Mouse (Mus musculus): ENCODE measurements around the gene Mta1. TPM values are rescaled to one million over a fixed set of nuclear protein-coding genes. Genes with fewer than 3 reads are reported as not detected.
A peak's percentile ranks its signal among the peaks of the same experiment; 100 is the strongest.

Gene Mta1
- 14.8 and 15.0 TPM in 2 replicates for total RNA-seq (2015; ENCODE audit: low replicate concordance)
- total RNA-seq (2017; ENCODE audit: low replicate concordance) = 8.5 and 13.6 TPM in 2 replicates

DNA sequence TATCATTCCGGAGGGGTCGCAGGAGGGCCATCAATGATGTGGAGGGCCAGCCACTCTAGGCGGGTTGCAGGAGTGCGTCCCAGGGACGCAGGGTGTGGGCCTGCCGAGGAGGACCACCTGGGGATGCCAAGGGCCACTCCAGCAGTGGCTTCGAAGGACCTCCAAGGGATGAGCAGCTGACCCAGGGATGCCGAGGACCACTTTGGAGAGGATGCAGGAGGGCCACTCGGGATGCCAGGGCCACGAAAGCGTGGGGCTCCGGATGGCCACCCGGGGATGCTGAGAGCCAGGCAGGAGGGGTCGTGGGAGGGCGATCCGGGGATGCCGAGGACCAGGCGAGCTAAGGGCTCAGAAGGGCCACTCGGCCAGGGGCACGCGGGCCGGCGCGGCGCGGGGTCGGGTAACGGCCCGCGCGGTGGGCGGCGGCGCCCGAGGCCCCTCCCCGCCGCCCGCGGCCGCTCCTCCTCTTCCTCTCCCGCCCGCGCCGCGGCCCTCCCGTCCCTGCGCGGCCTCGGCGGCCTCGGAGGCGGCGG, at the start of gene Mta1:
TSS of gene Mta1 (plus strand) at position 530 of the 533 bp plus-strand sequence.
- no peak for ATAC-seq (replicated peaks; ENCODE audit: low FRiP score, poor library complexity, severe bottlenecking)

DNA sequence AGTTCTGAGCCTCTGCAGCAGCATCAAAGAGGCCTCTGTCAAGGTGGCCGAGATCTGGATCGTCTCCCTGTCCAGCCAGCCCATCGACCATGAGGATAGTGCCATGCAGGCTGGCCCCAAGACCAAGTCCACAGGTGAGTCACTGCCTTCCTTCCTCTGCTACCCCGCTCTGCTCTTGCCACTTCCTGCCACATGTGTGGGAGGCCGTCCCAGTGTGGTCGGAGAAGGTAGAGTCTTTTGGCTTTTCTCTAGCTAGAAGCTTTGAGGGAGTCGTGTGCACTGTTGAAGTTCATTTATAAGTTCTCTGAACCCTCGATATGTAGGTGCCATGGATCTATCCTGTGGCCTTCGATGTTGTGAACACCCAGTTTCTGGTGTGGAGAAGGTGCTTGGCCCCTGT, 48.2 kb upstream of the Mta1 start:
- ATAC-seq (replicated peaks; ENCODE audit: low FRiP score, poor library complexity, severe bottlenecking) = no peak

DNA sequence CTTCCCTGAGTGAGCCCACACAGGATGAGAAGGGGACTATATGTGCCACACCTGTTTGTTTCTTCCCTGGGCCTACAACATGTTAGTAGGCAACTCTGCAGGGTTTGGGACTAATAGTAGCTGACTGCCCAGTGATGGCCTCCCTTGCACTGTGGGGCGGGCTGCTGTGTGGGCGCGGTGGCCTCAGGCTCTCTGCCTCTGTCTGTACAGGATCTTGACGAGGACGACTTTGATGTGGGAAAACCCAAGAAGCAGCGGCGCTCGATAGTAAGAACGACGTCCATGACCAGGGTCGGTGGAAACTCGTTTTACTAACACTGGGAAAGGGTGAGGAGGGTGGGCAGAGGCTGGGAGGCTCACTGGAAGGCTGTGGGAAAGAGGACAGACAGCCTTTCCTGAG, 47.4 kb upstream of the Mta1 start:
- no peak for ATAC-seq (replicated peaks; ENCODE audit: low FRiP score, poor library complexity, severe bottlenecking)

DNA sequence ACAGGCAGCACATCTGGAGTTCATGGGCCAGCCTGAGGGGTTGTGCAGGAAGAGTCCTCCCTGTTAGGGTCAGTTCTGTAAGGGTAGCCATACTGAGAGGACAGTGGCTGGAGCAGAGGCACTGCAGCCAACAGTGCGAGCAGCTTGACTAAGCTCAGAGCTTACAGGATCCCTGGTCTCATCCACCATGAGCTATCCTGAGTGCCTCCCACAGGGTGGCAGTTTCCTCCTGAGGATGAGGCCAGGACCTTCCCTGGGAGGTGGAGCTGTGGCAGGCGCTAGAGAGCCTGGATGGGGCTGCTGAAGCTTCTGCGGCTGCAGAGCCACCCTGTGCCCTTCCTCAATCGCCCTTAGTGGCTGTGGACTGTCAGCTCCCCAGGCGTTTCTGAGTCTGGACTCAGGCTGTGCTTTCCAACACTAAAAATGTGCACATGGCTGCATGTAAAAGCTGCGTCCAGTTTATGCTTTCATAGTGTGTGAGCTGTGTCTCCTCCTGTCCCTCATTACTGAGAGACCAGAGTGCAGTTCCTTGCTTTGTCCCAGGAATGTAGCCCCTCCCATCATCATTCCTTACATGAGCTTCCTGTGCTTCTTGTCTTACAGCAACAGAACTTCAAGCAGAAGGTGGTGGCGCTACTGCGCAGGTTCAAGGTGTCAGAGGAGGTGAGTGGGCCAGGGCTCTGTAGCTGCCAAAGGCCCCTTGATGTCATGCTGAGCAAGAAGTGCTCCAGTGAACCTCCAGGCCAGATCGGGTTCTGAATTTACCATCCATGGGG, 46.3 kb upstream of the Mta1 start:
- no peak for ATAC-seq (replicated peaks; ENCODE audit: low FRiP score, poor library complexity, severe bottlenecking)

DNA sequence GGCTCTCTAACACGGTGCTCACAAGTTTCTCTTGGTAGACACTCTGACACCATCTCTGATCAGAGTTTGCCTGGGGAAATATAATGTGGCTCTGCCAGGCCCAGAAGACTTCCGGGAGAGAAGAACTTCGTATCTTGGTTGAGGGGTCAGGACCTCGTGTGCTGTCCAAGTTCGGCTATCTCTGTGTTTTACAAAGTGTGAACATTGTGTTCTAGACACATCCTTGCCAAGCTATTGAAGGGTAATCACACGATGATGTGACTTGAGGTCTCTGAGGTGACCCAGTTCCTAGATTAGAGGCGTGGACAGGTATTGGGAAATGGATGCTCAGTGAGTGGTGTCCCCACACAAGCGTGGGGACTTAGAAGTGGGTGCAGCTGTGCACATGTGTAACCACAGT, 42.0 kb upstream of the Mta1 start:
- no peak for ATAC-seq (replicated peaks; ENCODE audit: low FRiP score, poor library complexity, severe bottlenecking)

DNA sequence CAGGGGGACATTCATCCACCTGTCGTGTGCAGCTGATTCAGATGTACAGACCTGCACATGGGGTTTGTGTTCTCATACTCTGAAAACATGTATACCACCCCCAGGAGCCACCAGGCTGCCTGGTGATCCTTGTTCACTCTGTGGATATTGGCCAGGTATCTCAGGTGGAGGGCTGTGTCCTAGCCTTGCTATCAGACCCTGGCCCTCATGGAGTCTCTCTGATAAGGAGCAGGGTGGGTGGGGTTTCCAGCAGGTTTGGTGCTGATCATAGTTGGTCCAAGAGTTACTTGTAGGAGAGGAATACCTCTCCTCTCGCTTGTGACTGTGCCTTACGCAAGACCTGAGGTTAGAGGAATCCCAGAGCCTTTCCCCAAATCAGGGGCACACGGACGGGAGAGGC, 37.9 kb upstream of the Mta1 start:
- ATAC-seq (replicated peaks; ENCODE audit: low FRiP score, poor library complexity, severe bottlenecking) = peak; percentile 63

DNA sequence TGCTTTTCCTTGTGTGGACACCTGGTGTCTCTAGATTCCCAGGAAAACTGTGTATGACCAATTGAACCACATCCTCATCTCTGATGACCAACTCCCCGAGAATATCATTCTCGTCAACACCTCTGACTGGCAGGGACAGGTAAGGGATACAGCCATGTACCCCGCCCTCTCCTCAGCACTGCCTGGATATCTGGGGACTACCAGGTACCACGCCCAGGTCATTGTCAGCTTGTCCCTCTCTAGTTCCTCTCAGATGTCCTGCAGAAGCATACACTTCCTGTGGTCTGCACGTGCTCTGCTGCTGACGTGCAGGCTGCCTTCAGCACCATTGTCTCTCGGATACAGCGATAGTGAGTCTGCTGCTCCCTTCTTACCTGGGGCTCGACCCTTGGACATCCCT, 36.5 kb upstream of the Mta1 start:
- no peak for ATAC-seq (replicated peaks; ENCODE audit: low FRiP score, poor library complexity, severe bottlenecking)

DNA sequence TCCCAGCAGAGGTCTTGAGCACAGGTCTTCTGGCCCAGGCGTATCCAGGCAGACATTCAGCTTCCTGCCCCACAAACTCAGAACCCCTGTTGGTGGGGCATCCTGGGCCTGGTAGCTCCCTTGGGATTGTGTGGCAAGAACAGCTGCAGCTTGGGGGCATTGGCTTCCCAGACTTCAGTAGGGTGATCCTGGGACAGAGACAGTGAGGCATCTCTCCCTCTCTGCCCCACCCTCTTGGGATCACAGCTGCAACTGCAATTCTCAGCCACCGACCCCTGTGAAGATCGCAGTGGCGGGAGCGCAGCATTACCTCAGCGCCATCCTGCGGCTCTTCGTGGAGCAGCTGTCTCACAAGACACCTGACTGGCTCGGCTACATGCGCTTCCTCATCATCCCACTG, 35.9 kb upstream of the Mta1 start:
- ATAC-seq (replicated peaks; ENCODE audit: low FRiP score, poor library complexity, severe bottlenecking) = no peak

DNA sequence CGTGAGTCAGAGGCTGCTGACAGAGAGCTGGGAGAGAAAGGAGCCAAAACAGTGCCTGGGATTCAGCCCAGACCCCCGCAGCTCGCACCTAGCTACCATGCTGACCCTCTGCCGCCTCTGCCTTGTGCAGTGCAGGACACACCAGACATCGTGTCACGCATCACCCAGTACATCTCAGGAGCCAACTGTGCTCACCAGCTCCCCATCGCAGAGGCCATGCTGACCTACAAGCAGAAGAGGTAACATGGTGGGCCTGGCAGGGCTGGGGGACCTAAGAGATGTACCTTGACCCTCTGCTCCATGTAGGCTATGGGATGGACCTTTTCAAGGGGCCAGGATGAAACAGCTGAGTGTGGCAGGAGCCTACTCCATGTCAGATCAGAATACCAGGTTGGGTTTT, 34.4 kb upstream of the Mta1 start:
- ATAC-seq (replicated peaks; ENCODE audit: low FRiP score, poor library complexity, severe bottlenecking) = no peak

DNA sequence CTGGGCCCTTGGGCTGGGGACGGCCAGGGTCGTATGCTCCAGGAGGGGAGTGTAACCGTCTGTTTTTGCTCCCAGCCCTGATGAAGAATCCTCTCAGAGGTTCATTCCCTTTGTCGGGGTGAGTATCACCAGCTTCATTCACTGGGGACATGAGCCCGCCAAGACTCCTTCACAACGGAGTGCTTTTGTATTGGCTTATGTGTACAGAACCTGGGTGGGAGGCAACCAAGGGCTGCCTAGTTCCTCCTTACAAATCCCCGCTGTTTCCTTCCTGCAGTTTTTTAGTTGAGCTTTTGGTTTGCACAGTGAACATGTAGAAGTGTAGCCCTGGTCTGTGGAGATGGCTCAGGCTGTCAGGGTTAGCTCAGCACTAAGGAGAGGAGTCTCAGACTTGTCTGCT, 30.1 kb upstream of the Mta1 start:
- no peak for ATAC-seq (replicated peaks; ENCODE audit: low FRiP score, poor library complexity, severe bottlenecking)

DNA sequence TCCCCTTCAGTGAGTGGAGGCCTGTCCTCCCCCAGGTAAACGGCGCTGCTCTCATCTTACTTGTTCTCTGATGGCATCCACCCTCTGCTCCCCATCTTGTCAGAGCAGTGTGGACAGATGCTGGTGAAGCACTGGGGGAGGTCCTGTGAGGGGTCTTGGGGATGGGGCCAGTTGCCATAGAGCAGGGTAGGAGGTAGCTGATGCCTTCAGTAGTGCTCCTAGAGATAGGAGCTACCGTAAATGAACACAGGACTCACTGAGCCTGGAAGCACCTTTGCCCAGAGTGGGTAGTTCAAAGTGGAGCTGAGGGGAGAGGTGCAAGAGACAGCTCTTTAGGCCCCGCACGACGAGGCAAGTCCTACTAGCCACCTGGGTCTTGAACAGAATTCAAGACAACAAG, 28.7 kb upstream of the Mta1 start:
- ATAC-seq (replicated peaks; ENCODE audit: low FRiP score, poor library complexity, severe bottlenecking) = no peak

DNA sequence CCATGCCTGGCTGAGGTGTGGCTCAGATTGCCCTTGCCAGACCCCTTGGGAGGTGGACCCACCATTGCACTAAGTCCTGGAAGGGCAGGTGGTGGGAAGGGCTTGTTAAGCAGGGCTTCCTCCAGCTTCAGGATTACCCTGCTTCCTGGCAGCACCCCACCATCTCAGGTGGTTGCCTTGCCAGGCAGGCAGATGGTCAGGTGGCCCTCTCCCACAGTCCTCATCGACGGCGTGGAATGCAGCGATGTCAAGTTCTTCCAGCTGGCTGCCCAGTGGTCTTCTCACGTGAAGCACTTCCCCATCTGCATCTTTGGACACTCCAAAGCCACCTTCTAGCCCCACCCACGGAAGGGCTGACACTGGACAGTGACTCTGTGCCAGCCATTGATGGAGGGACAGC, 26.8 kb upstream of the Mta1 start:
- ATAC-seq (replicated peaks; ENCODE audit: low FRiP score, poor library complexity, severe bottlenecking) = no peak

DNA sequence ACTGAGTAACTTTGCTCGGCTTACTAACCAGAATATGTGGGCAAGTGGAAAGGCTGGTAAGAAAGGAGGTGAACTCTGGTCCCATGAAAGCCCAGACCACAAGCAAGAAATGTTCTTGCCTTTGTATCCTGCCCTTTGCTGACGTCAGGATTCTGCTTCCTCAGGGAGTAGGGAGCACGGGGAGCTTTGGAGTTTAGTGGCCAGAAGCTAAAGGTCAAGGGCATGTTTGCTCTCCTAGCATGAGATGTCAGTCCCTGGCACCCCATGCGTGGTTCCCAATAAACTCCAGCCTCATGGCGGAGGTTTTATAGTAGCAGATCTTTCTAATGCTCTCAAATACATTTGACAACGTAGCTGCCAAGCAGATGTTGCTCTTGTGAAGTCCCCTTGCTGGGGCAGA, 26.3 kb upstream of the Mta1 start:
- no peak for ATAC-seq (replicated peaks; ENCODE audit: low FRiP score, poor library complexity, severe bottlenecking)

DNA sequence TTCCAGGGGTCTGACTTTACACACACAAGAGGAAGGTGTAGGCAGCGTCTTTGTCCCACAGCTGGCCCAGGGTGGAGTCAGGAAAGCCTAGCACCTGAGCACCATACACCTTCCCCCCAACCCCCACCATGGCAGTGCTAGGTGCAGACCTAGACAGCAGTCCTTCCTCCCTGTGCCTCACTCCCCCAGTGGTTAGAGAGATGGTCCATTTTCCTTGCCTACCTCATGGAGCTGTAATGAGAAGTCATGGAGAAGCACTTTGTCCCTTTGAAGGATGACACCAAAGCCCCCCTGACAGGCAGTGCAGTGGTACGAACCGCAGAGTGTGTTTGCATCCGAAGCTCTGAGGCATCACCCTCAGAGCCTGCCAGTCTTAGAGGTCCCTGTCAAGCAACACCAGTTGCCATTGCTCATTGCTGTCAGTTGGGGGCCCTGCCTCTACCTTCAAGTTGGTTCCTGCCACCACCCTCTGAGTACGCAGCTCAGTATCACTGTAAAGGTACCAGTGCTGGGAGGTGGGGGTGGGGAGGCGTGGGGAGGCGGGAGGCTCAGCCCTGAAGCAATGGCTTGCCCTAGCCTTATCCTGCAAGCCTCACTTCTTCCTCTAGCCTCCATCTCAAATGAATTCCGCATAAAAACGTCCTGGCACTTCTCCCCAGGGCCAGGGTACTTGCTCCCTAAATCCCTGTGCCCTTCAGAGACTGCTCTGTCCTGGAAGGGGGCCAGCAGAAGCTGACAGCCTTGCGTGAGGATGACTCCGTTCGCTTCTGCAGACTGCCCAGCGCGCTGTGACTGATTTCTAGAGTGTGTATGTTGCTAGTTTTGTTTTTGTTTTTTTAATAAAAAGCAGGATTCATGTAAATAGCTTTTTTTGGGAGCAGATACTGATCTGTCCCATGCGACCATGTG, 24.4 kb upstream of the Mta1 start:
- ATAC-seq (replicated peaks; ENCODE audit: low FRiP score, poor library complexity, severe bottlenecking) = no peak

DNA sequence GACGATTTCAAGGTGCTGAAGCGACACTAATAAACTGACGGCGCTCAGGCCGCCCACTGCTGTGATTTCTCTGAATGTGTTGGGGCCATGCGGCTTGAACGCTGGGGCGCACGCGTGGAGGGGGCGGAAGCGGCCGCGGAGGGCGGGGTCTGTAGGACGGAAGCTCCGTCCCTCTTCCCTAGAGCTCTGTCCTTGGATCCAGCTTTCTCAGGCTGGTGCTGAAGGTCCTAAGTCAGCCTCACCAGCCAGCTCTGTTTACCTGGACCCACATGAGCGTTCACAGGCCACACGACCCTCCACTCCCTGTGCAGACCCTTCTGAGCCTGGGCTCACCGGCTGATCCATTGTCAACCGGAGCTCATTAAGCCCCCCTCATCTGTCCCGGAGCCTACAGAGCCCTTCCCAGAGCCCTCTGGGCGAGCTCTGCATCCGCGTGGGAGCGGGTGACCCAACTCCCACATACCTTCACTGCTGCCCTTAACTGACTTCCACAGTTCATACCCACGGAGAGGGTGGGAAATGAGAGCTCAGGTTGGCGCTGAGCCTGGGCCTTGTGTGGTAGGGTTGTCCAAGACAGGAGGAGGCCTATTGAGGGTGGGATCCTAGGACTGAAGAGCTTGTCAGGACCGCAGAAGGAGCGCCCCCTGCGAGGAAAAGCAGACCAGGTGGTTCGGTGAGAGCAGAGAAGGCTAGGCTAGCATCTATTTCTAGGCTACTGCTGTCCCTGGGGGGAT, 23.6 kb upstream of the Mta1 start, which contains the start of gene Tex22:
TSS of gene Tex22 (plus strand) at position 174 of the 734 bp plus-strand sequence.
- peak; percentile 60 for ATAC-seq (replicated peaks; ENCODE audit: low FRiP score, poor library complexity, severe bottlenecking)

DNA sequence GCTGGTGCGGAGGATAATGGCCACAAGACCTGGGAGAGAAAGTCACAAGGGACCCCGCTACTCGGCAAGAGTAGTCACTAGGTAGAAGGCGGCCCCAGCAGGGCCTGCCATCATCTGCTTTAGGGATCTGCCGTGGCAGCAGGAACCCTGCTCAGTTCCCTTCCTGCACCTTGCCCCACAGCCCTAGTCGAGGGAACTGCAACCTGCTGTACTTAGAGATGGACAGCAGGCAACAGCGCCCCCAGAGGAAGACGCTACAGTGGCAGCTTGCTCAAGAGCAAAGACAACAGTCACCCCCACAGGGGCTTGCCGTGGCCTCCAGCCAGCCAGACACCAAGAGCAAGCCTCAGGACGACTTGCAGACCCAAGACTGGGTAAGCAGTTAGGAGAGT, 23.0 kb upstream of the Mta1 start:
- peak; percentile 87 for ATAC-seq (replicated peaks; ENCODE audit: low FRiP score, poor library complexity, severe bottlenecking)

DNA sequence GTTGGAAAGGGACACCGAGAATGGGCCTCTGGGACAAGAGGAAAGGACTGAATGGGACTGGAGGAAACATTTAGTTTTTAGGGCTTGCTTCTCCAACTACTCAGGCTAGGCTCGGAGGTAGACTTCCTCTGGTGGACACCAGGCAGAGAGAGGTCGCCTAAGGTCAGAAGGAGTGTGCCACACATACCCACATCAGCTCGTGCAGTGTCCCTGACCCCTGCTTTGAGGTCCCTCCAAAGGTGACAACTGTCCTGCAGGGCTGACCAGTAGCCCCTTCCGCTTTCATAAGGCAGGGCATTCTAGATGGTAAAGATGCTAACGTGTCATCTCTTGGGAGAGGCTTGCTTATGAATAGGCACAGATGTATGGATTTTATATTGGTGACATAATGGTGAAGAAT, 22.6 kb upstream of the Mta1 start:
- no peak for ATAC-seq (replicated peaks; ENCODE audit: low FRiP score, poor library complexity, severe bottlenecking)

DNA sequence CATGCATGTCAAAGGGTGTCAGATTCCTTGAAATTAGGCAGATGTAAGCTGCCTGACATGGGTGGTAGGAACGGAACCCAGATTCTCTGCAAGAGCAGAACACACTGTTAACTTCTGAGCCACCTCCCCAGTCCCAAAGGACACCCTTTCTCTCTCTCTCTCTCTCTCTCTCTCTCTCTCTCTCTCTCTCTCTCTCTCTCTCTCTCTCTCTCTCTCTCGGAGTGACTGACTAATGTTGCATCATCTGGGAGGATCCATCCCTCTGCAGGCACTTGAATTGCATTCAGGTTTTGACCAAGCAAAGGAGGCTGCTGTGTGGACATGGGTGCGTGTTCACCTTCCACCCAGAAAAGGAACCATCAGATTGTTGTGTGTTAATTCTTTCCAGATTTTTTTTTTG, 10.8 kb upstream of the Mta1 start:
- no peak for ATAC-seq (replicated peaks; ENCODE audit: low FRiP score, poor library complexity, severe bottlenecking)

DNA sequence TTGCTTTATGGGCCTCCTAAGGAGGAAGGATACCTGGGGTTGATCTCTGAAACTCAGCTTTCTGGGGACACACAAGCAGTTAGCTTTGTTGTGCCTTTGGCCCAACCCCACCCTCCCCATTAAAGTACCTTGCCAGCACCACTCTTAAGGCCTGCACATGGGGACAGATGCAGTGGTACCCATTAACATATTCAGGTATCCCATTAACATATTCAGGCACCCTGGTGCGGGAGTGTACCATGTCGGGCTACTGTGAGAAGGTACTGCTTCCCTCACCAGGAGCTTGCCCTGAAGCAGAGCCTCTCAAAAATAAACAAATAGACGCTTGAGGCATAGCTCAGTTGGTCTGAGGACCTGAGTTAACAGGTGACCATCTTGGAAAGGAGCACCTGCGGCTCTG, 10.1 kb upstream of the Mta1 start:
- ATAC-seq (replicated peaks; ENCODE audit: low FRiP score, poor library complexity, severe bottlenecking) = no peak

DNA sequence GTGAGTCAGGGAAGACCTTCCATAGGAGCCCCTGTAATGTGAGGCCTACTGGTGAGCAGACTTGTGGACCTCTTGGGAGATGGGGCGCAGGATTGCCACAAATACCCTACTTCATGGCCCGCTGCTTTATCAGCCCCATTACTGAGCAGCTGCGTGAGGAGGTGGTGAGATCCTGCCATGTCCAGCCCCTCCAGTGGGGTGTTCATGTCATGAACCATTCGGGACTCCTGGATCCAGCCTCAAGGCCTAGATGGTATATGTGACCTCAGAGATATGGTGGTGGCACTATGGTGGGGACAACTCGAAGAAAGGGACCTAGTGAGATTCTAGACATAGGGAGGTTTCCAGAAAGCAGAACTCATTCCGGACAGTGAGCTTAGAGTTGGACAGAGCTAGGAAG, 9.0 kb upstream of the Mta1 start:
- no peak for ATAC-seq (replicated peaks; ENCODE audit: low FRiP score, poor library complexity, severe bottlenecking)

Measured in erythroblast, adult 5-6 weeks (primary cell).